Mouse (Mus musculus) midbrain, embryonic 10.5 days (tissue): ENCODE data around the gene Carf. TPM values are rescaled to one million over a fixed set of nuclear protein-coding genes. Genes with fewer than 3 reads are reported as not detected.

Experiments
- DNase-seq: peaks from one replicate; pipeline ENCODE4 v3.0.0-alpha.2; 2017; ENCODE audit warnings: low spot score
- H3K27ac ChIP-seq: fragments of 300-500 bp; sonication (generic); replicated peaks from 2 replicates; pipeline ENCODE4 v1.5.1; 2016; ENCODE audit warnings: mild to moderate bottlenecking
- H3K27me3 ChIP-seq: fragments of 300-500 bp; sonication (generic); 2 replicates; pipeline ENCODE4 v1.6.1; 2016; ENCODE audit warnings: low read depth, mild to moderate bottlenecking; ENCODE audit not compliant: poor library complexity, severe bottlenecking
- H3K36me3 ChIP-seq: fragments of 300-500 bp; sonication (generic); 2 replicates; pipeline ENCODE4 v1.6.1; 2016; ENCODE audit warnings: mild to moderate bottlenecking, moderate library complexity
- H3K4me1 ChIP-seq: fragments of 300-500 bp; sonication (generic); 2 replicates; pipeline ENCODE4 v1.6.1; 2016
- H3K4me3 ChIP-seq: fragments of 300-500 bp; sonication (generic); 2 replicates; pipeline ENCODE4 v1.5.1; 2016; ENCODE audit warnings: mild to moderate bottlenecking, moderate library complexity
- H3K9me3 ChIP-seq: fragments of 300-500 bp; sonication (generic); replicated peaks from 2 replicates; pipeline ENCODE4 v1.6.1; 2016; ENCODE audit warnings: mild to moderate bottlenecking
- WGBS: fragments of 180-500 bp; shearing (Covaris S2); methylation state at CpG from one replicate; pipeline ENCODE4 v1.1.7; 2016; 5-methylcytosine and 5-hydroxymethylcytosine counted together
- polyA plus RNA-seq: library from polyadenylated mRNA; unstranded; fragments of >200 nt; fragmentation: Nextera tagmentation; extraction: Ambion mirVana; gene quantifications from 2 replicates; pipeline ENCODE4 v1.2.1, GENCODE M21; 2016

Gene Carf
- polyA plus RNA-seq, 1 experiment from 2014 or later: 4.2 TPM

DNA sequence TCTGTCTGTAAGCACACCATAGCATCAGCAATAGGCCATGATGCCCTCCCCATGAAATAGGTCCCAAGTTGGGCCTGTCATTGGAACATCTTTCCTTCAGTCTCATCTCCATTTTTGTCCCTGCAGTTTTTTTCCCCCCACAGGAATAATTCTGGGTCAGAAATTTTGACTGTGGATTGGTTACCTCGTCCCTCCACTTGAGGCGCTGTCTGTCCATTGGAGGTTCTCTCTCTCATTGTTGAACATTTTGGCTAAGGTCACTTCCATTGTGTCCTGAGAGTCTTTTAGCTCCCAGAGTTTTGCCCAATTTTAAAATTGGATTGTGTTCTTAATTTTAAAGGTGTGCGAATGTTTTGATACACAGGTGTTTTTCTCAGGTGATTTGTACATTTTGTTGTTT is 98.8 kb downstream of the Carf start:
- Histone ChIP-seq H3K9me3 (no peaks in the 10 kb centered on the region), H3K27me3 (no peaks in the 10 kb centered on the region), H3K36me3 (peaks cover 40% of the 10 kb centered on the region), H3K4me3 (no peak overlapping the region), H3K4me1 (no peaks in the 10 kb centered on the region), H3K27ac (no peak overlapping the region)
- DNase-seq: no peak
- WGBS: 72% methylated on average over 3 of the region's 3 CpGs

DNA sequence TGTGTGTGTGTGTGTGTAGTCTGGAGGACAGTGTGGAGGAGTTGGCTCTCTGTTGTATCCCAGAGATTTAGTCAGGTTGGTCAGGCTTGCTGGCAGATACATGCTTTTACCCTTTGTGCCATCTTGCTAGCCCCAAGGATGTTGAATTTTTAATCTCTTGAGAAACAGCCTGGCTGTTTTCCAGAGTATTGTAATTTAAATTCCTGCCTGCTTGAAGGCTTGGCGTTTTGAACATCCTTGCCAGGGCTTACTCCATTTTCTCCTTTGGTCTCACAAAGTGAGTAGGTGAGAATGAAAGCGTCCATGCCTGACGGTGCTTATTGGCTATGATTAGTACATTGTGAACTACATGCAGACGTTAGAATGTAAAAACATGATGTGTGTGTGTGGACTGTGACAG is 101.0 kb downstream of the Carf start:
- 79% methylated on average over 4 of the region's 4 CpGs for WGBS

More for the DNA sequence above, 101.0 kb downstream of the Carf start:
- H3K27me3 ChIP-seq: no peaks in the 10 kb centered on the region
- H3K4me1 ChIP-seq: no peaks in the 10 kb centered on the region
- H3K4me3 ChIP-seq: no peak overlapping the region
- no peaks in the 10 kb centered on the region for H3K9me3 ChIP-seq
- no peak overlapping the region for H3K27ac ChIP-seq
- no peak for DNase-seq
- H3K36me3 ChIP-seq: peaks cover 62% of the 10 kb centered on the region

Other genes with a start within 250 kb of the Carf start
- 8.5 and 11.3 TPM in 2 replicates for gene Fam117b, start 185.2 kb upstream of the Carf start, polyA plus RNA-seq
- gene Ica1l, start 55.1 kb upstream of the Carf start, polyA plus RNA-seq: 0.79 and 2.6 TPM in 2 replicates
- 58.5 and 73.3 TPM in 2 replicates for gene Wdr12, start 398 bp downstream of the Carf start, polyA plus RNA-seq
- gene Nbeal1, start 82.4 kb downstream of the Carf start, polyA plus RNA-seq: 8.5 and 8.8 TPM in 2 replicates
- 27.1 and 31.3 TPM in 2 replicates for gene Cyp20a1, start 245.1 kb downstream of the Carf start, polyA plus RNA-seq